ENCODE assay signal across 17 mouse cellular contexts in genomic region chr16:13840956-13841355, GRCm38 (mm10). TPM values are rescaled to one million over a fixed set of nuclear protein-coding genes. Genes with fewer than 3 reads are reported as not detected.
DNase-seq lines count a peak whose midpoint lies in the region; TF ChIP-seq lines count a peak whose summit lies in the region.
"Had no signal": no experiment of that assay in that cellular context is flagged by ENCODE, and none has a peak within 500 bp of the region (broad histone marks: within the 10 kb centered on the region; RNA-seq: fewer than 3 reads in every experiment).

No protein-coding gene starts in this region.

- no peaks in the 10 kb centered on the region for H3K9me3 ChIP-seq in heart, embryonic 10.5 days
- H3K9me3 ChIP-seq: G1E had no signal

- no peak for TF ChIP-seq CTCF in heart, adult 2 months (IDR thresholded peaks at IDR 0.05)

- TF ChIP-seq POLR2A in heart, adult 2 months (IDR thresholded peaks at IDR 0.05; ENCODE audit: insufficient read depth, low read depth, low read length), result no peak

- no peak overlapping the region for H3K4me3 ChIP-seq in heart, adult 2 months
- no peak overlapping the region for H3K4me3 ChIP-seq in heart, embryonic 10.5 days

- no peaks in the 10 kb centered on the region for H3K27me3 ChIP-seq in heart, adult 2 months (ENCODE audit: control insufficient read depth, insufficient read depth, low read length)
- no peaks in the 10 kb centered on the region for H3K27me3 ChIP-seq in heart, embryonic 10.5 days (ENCODE audit: insufficient read depth, poor library complexity, severe bottlenecking)
- H3K27me3 ChIP-seq: CH12.LX, Patski had no signal

- H3K4me1 ChIP-seq in heart, adult 2 months (ENCODE audit: control insufficient read depth, insufficient read depth, low read length), result no peaks in the 10 kb centered on the region
- H3K4me1 ChIP-seq in heart, embryonic 10.5 days, result no peaks in the 10 kb centered on the region

- no peaks in the 10 kb centered on the region for H3K79me2 ChIP-seq in heart, adult 2 months (replicated peaks; ENCODE audit: control insufficient read depth, insufficient read depth, low read length)

- intact Hi-C loops in heart, adult 2 months (cut with DNase I), result no loop called here
- intact Hi-C loops in heart, postnatal 36 days (cut with DNase I), result no loop called here

- no peak overlapping the region for H3K27ac ChIP-seq in heart, adult 2 months
- H3K27ac ChIP-seq in heart, embryonic 10.5 days, result no peak overlapping the region

- H3K9ac ChIP-seq in heart, adult 2 months (ENCODE audit: low read depth, low read length), result no peak overlapping the region

- peak; percentile 76 for DNase-seq in heart, adult 11 months
- no peak for DNase-seq in heart, adult 2 months
- DNase-seq in heart, embryonic 10.5 days (ENCODE audit: low spot score), result peak; percentile 55
- DNase-seq in heart, postnatal 36 days, result no peak
- DNase-seq: adrenal gland, adult 2 months; adrenal gland, adult 8-10 months; adrenal gland, postnatal 10 days; adrenal gland, postnatal 14 days; adrenal gland, postnatal 25 days; adrenal gland, postnatal 36 days; B cell, adult 2 months; cerebellum, adult 11 months; cerebellum, adult 11-12 months; cerebellum, adult 18-20 months had no signal

- WGBS in heart, adult 2 months, result 96% methylated on average over 3 of the region's 3 CpGs
- WGBS in heart, embryonic 10.5 days, result 87% methylated on average over 3 of the region's 3 CpGs

- no peaks in the 10 kb centered on the region for H3K36me3 ChIP-seq in heart, adult 2 months (ENCODE audit: control insufficient read depth, insufficient read depth, low read length)
- peaks cover 88% of the 10 kb centered on the region for H3K36me3 ChIP-seq in heart, embryonic 10.5 days

- TF ChIP-seq EP300 in heart, adult 2 months (IDR thresholded peaks at IDR 0.05; ENCODE audit: insufficient read depth, low read depth, low read length), result no peak

RNA-seq across cellular contexts. Expression of gene Ntan1, which starts 22.3 kb away (rescaled TPM):
- total RNA-seq in heart, adult 2 months (2021), result 10 to 100 TPM; 42.9 to 47.1 TPM
- 40.2 and 46.2 TPM in 2 replicates for polyA plus RNA-seq in heart, adult 2 months (2012; rRNA removed)
- polyA plus RNA-seq in heart, embryonic 10.5 days (2016; fragmentation: Nextera tagmentation; extraction: Ambion mirVana), result 129 and 145 TPM in 2 replicates
- total RNA-seq in heart, postnatal 36 days (2021), result 10 to 100 TPM; 51.9 to 52.2 TPM

Comparison
In these comparisons a context has a peak if more than half of its experiments do, and no peak if none do; other contexts are left out.
1. DNase-seq: peak in heart, adult 11 months (single experiment) and heart, embryonic 10.5 days (single experiment); none in heart, adult 2 months (0 of 2) and heart, postnatal 36 days (0 of 2).